Mouse (Mus musculus): ENCODE measurements around the gene Ssbp4. TPM values are rescaled to one million over a fixed set of nuclear protein-coding genes. Genes with fewer than 3 reads are reported as not detected.

Gene Ssbp4
- polyA plus RNA-seq, 1 experiment from 2014 or later: 68.4 TPM

GRCm38 (mm10) chr8:70570360-70570759 lies 38.3 kb downstream of the Ssbp4 start:
- no peaks in the 10 kb centered on the region for H3K27me3 ChIP-seq (ENCODE audit: control insufficient read depth, insufficient read depth, low read length)
- no peak for ATAC-seq (replicated peaks; ENCODE audit: extremely low read depth, insufficient read depth, low FRiP score)
- no peaks in the 10 kb centered on the region for H3K9me3 ChIP-seq (replicated peaks; ENCODE audit: control insufficient read depth, low read length)
- no peak overlapping the region for H3K4me3 ChIP-seq (ENCODE audit: low read length)
- H3K36me3 ChIP-seq (ENCODE audit: control insufficient read depth, insufficient read depth): peaks cover 11% of the 10 kb centered on the region; the same call in 1 of the 2 replicates
- no peak overlapping the region for H3K9ac ChIP-seq (ENCODE audit: low read length)
- peak overlapping the region; percentile 79 for H3K27ac ChIP-seq (ENCODE audit: low read length)
- H3K4me2 ChIP-seq (ENCODE audit: low read depth, low read length): no peak overlapping the region
- peaks cover 41% of the 10 kb centered on the region for H3K4me1 ChIP-seq (ENCODE audit: control insufficient read depth, insufficient read depth, low read length)

DNA sequence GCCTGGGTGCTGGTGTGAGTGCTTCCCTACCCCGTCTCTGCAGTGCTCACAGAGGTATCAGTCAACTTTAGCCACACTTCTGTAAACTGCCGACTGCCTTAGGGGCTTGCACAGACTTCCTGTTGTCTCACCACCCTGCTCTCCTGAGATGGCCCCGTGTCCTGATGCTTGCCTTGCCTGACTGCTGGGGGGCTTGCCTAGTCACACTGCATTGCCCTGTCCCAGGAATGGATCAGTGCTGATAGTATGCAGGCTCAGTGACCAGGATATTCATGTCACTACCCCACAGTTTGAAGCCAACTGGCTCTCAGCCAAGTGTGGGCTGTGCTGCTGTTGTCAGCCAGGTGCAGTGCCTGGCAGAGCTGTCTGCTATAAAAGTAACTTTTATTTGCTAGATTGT lies 43.1 kb downstream of the Ssbp4 start:
- Histone ChIP-seq H3K9me3 (replicated peaks; ENCODE audit: control insufficient read depth, low read length) (no peaks in the 10 kb centered on the region), H3K4me1 (ENCODE audit: control insufficient read depth, insufficient read depth, low read length) (peaks cover 58% of the 10 kb centered on the region), H3K36me3 (ENCODE audit: control insufficient read depth, insufficient read depth) (no peaks in the 10 kb centered on the region), H3K27me3 (ENCODE audit: control insufficient read depth, insufficient read depth, low read length) (no peaks in the 10 kb centered on the region), H3K4me2 (ENCODE audit: low read depth, low read length) (no peak overlapping the region), H3K9ac (ENCODE audit: low read length) (no peak overlapping the region), H3K27ac (ENCODE audit: low read length) (peak overlapping the region; percentile 58), H3K4me3 (ENCODE audit: low read length) (no peak overlapping the region)
- 30% methylated on average over 3 of the region's 3 CpGs for WGBS
- peak; percentile 59 for ATAC-seq (replicated peaks; ENCODE audit: extremely low read depth, insufficient read depth, low FRiP score)

DNA sequence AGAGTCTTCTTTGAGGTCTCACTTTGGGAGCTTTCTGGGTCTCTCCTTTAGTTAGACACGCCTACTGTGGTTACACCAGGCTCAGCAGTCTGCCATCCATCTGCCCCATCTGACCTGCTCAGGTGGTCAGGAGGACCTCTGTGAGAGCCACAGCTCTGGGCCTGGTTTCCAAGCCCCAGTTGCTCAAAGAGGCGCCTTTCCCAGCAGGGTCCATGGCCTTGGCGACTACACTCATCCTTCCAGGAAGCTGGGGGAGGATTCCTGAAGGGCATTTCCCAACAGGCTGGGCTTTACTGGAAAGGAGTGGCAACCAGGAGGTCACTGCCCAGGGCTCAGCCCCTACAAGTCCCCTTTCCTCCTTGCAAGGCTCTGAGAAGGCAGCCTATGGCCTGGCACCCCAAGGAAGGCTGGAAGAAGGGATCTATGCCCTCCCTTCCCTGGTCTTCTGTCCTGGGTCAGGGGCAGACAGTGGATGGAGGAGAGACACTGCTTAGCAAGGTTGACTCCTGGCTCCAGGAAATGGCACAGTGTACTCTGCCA lies 43.9 kb downstream of the Ssbp4 start:
- H3K4me2 ChIP-seq (ENCODE audit: low read depth, low read length): no peak overlapping the region
- H3K27ac ChIP-seq (ENCODE audit: low read length): peak overlapping the region; percentile 0; the same call in 1 of the 2 replicates
- no peaks in the 10 kb centered on the region for H3K9me3 ChIP-seq (replicated peaks; ENCODE audit: control insufficient read depth, low read length)
- H3K36me3 ChIP-seq (ENCODE audit: control insufficient read depth, insufficient read depth): no peaks in the 10 kb centered on the region
- ATAC-seq (replicated peaks; ENCODE audit: extremely low read depth, insufficient read depth, low FRiP score): no peak
- 71% methylated on average over 3 of the region's 3 CpGs for WGBS
- no peaks in the 10 kb centered on the region for H3K27me3 ChIP-seq (ENCODE audit: control insufficient read depth, insufficient read depth, low read length)
- no peak overlapping the region for H3K9ac ChIP-seq (ENCODE audit: low read length)
- peaks cover 58% of the 10 kb centered on the region for H3K4me1 ChIP-seq (ENCODE audit: control insufficient read depth, insufficient read depth, low read length)
- H3K4me3 ChIP-seq (ENCODE audit: low read length): no peak overlapping the region

GRCm38 (mm10) chr8:70563763-70564387 lies 44.8 kb downstream of the Ssbp4 start:
- no peaks in the 10 kb centered on the region for H3K27me3 ChIP-seq (ENCODE audit: control insufficient read depth, insufficient read depth, low read length)
- no peak overlapping the region for H3K9ac ChIP-seq (ENCODE audit: low read length)
- ATAC-seq (replicated peaks; ENCODE audit: extremely low read depth, insufficient read depth, low FRiP score): no peak
- no peak overlapping the region for H3K4me2 ChIP-seq (ENCODE audit: low read depth, low read length)
- no peaks in the 10 kb centered on the region for H3K9me3 ChIP-seq (replicated peaks; ENCODE audit: control insufficient read depth, low read length)
- H3K27ac ChIP-seq (ENCODE audit: low read length): no peak overlapping the region
- WGBS: 89% methylated on average over 6 of the region's 6 CpGs
- H3K4me3 ChIP-seq (ENCODE audit: low read length): no peak overlapping the region
- H3K4me1 ChIP-seq (ENCODE audit: control insufficient read depth, insufficient read depth, low read length): peaks cover 59% of the 10 kb centered on the region
- no peaks in the 10 kb centered on the region for H3K36me3 ChIP-seq (ENCODE audit: control insufficient read depth, insufficient read depth)

DNA sequence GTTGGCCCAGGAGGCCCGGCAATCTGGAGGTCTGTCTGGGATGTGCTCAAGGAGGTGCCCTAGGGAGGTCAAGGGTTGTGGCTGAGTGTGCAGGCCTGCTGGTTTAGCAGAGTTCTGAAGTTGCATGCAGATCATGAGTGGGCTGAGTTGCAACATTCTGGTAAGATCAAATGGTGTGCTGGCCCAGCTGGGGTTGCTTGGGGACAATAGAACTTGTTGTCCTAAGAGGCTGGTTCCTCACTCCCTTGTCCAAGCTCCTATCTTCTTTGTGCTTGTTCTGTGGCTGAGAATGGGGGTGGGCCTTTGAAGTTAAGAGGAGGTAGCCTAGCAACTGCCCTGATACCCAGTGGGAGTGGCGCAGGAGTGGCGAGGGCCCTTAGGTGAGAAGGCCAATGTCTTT lies 45.9 kb downstream of the Ssbp4 start:
- no peak overlapping the region for H3K4me3 ChIP-seq (ENCODE audit: low read length)
- H3K27me3 ChIP-seq (ENCODE audit: control insufficient read depth, insufficient read depth, low read length): no peaks in the 10 kb centered on the region
- H3K36me3 ChIP-seq (ENCODE audit: control insufficient read depth, insufficient read depth): no peaks in the 10 kb centered on the region
- no peak for ATAC-seq (replicated peaks; ENCODE audit: extremely low read depth, insufficient read depth, low FRiP score)
- no peak overlapping the region for H3K27ac ChIP-seq (ENCODE audit: low read length)
- WGBS: 65% methylated on average over 3 of the region's 3 CpGs
- no peak overlapping the region for H3K9ac ChIP-seq (ENCODE audit: low read length)
- H3K4me1 ChIP-seq (ENCODE audit: control insufficient read depth, insufficient read depth, low read length): peaks cover 67% of the 10 kb centered on the region
- H3K4me2 ChIP-seq (ENCODE audit: low read depth, low read length): no peak overlapping the region
- H3K9me3 ChIP-seq (replicated peaks; ENCODE audit: control insufficient read depth, low read length): no peaks in the 10 kb centered on the region

- H3K9me3 ChIP-seq (replicated peaks; ENCODE audit: control insufficient read depth, low read length): no peaks in the 10 kb centered on the region
- H3K4me2 ChIP-seq (ENCODE audit: low read depth, low read length): no peak overlapping the region
- peak overlapping the region; percentile 15; the same call in 1 of the 2 replicates for H3K9ac ChIP-seq (ENCODE audit: low read length)
- H3K36me3 ChIP-seq (ENCODE audit: control insufficient read depth, insufficient read depth): no peaks in the 10 kb centered on the region
- 42% methylated on average over 7 of the region's 7 CpGs for WGBS
- H3K4me1 ChIP-seq (ENCODE audit: control insufficient read depth, insufficient read depth, low read length): peaks cover 73% of the 10 kb centered on the region
- no peak for ATAC-seq (replicated peaks; ENCODE audit: extremely low read depth, insufficient read depth, low FRiP score)
- H3K4me3 ChIP-seq (ENCODE audit: low read length): no peak overlapping the region
- peak overlapping the region; percentile 60; the same call in 1 of the 2 replicates for H3K27ac ChIP-seq (ENCODE audit: low read length)
- no peaks in the 10 kb centered on the region for H3K27me3 ChIP-seq (ENCODE audit: control insufficient read depth, insufficient read depth, low read length)
These were observed 46.7 kb downstream of the Ssbp4 start for GRCm38 (mm10) chr8:70561809-70562535.

- Histone ChIP-seq H3K9me3 (replicated peaks; ENCODE audit: control insufficient read depth, low read length) (no peaks in the 10 kb centered on the region), H3K9ac (ENCODE audit: low read length) (peak overlapping the region; percentile 44), H3K4me3 (ENCODE audit: low read length) (no peak overlapping the region), H3K4me1 (ENCODE audit: control insufficient read depth, insufficient read depth, low read length) (peaks cover 70% of the 10 kb centered on the region), H3K27me3 (ENCODE audit: control insufficient read depth, insufficient read depth, low read length) (no peaks in the 10 kb centered on the region), H3K36me3 (ENCODE audit: control insufficient read depth, insufficient read depth) (no peaks in the 10 kb centered on the region), H3K4me2 (ENCODE audit: low read depth, low read length) (no peak overlapping the region), H3K27ac (ENCODE audit: low read length) (peak overlapping the region; percentile 60)
- no peak for ATAC-seq (replicated peaks; ENCODE audit: extremely low read depth, insufficient read depth, low FRiP score)
- 29% methylated on average over 4 of the region's 4 CpGs for WGBS
These were observed 47.3 kb downstream of the Ssbp4 start for GRCm38 (mm10) chr8:70561357-70561756.

GRCm38 (mm10) chr8:70560564-70560963 lies 48.1 kb downstream of the Ssbp4 start:
- Histone ChIP-seq H3K36me3 (ENCODE audit: control insufficient read depth, insufficient read depth) (no peaks in the 10 kb centered on the region), H3K27me3 (ENCODE audit: control insufficient read depth, insufficient read depth, low read length) (no peaks in the 10 kb centered on the region), H3K27ac (ENCODE audit: low read length) (peak overlapping the region; percentile 60), H3K9ac (ENCODE audit: low read length) (peak overlapping the region; percentile 44; the same call in 1 of the 2 replicates), H3K4me1 (ENCODE audit: control insufficient read depth, insufficient read depth, low read length) (peaks cover 66% of the 10 kb centered on the region), H3K9me3 (replicated peaks; ENCODE audit: control insufficient read depth, low read length) (no peaks in the 10 kb centered on the region), H3K4me3 (ENCODE audit: low read length) (no peak overlapping the region), H3K4me2 (ENCODE audit: low read depth, low read length) (no peak overlapping the region)
- 0 out of 2 replicates have a peak, but pooled peaks have one; percentile 4 for ATAC-seq (replicated peaks; ENCODE audit: extremely low read depth, insufficient read depth, low FRiP score)
- 40% methylated on average over 3 of the region's 3 CpGs for WGBS

GRCm38 (mm10) chr8:70560096-70560495 lies 48.6 kb downstream of the Ssbp4 start:
- Histone ChIP-seq H3K4me2 (ENCODE audit: low read depth, low read length) (no peak overlapping the region), H3K9ac (ENCODE audit: low read length) (peak overlapping the region; percentile 44; the same call in 1 of the 2 replicates), H3K27ac (ENCODE audit: low read length) (peak overlapping the region; percentile 60), H3K27me3 (ENCODE audit: control insufficient read depth, insufficient read depth, low read length) (no peaks in the 10 kb centered on the region), H3K36me3 (ENCODE audit: control insufficient read depth, insufficient read depth) (no peaks in the 10 kb centered on the region), H3K4me3 (ENCODE audit: low read length) (no peak overlapping the region), H3K4me1 (ENCODE audit: control insufficient read depth, insufficient read depth, low read length) (peaks cover 64% of the 10 kb centered on the region), H3K9me3 (replicated peaks; ENCODE audit: control insufficient read depth, low read length) (no peaks in the 10 kb centered on the region)
- WGBS: 43% methylated on average over 2 of the region's 2 CpGs
- ATAC-seq (replicated peaks; ENCODE audit: extremely low read depth, insufficient read depth, low FRiP score): peak; percentile 56
